Mouse (Mus musculus): ENCODE results near the gene Abhd12.

GRCm38 (mm10) chr2:150798084-150798483 is 106.5 kb downstream of the Abhd12 start:
- no peak for TF ChIP-seq CTCF (IDR thresholded peaks at IDR 0.05; ENCODE audit: control insufficient read depth, insufficient read depth, insufficient replicate concordance, low read depth, low read length)
- no peak for TF ChIP-seq POLR2A (IDR thresholded peaks at IDR 0.05; ENCODE audit: control insufficient read depth, low read depth, low read length)
